ENCODE assay signal across 8 mouse cellular contexts in genomic region chr12:118299956-118300355, GRCm38 (mm10). TPM values are rescaled to one million over a fixed set of nuclear protein-coding genes. Genes with fewer than 3 reads are reported as not detected.
DNase-seq lines count a peak whose midpoint lies in the region; ATAC-seq and TF ChIP-seq lines count a peak whose summit lies in the region.

No protein-coding gene starts in this region.

- DNase-seq in left cerebral cortex, adult 8-10 months (ENCODE audit: low spot score in 2 of 2): peak; percentile 9 to 24
- no peak for DNase-seq in left cerebral cortex, postnatal 14 days (ENCODE audit: low spot score in 2 of 2)
- peak; percentile 54 for DNase-seq in forebrain, embryonic 11.5 days (ENCODE audit: low spot score)
- peak; percentile 47 for DNase-seq in midbrain, postnatal 0 days (ENCODE audit: low spot score)

- H3K36me3 ChIP-seq in forebrain, embryonic 11.5 days (ENCODE audit: control insufficient read depth, insufficient read depth, low read length): no peaks in the 10 kb centered on the region
- no peaks in the 10 kb centered on the region for H3K36me3 ChIP-seq in hindbrain, embryonic 12.5 days
- no peaks in the 10 kb centered on the region for H3K36me3 ChIP-seq in limb, embryonic 15.5 days
- no peaks in the 10 kb centered on the region for H3K36me3 ChIP-seq in midbrain, postnatal 0 days (ENCODE audit: insufficient read depth, low read length)

- no peaks in the 10 kb centered on the region; the same call in 1 of the 2 replicates for H3K4me1 ChIP-seq in bone marrow, adult 2 months (ENCODE audit: control insufficient read depth, insufficient read depth, low read length)
- H3K4me1 ChIP-seq in forebrain, embryonic 11.5 days (replicated peaks; ENCODE audit: control insufficient read depth, insufficient read depth, low read length): peaks cover 8% of the 10 kb centered on the region; the same call in 1 of the 2 replicates
- peaks cover 30% of the 10 kb centered on the region for H3K4me1 ChIP-seq in hindbrain, embryonic 12.5 days
- H3K4me1 ChIP-seq in limb, embryonic 15.5 days: peaks cover 10% of the 10 kb centered on the region
- H3K4me1 ChIP-seq in midbrain, postnatal 0 days (ENCODE audit: insufficient read depth, low read length): peaks cover 20% of the 10 kb centered on the region; the same call in 1 of the 2 replicates

- intact Hi-C loops in left cerebral cortex, postnatal 14 days (cut with DNase I): loop anchor here (5.0 to 10.0 kb wide), 2 partner anchors 77 to 545 kb away; partner anchors contain the start of gene Sp8

- no peaks in the 10 kb centered on the region for H3K27me3 ChIP-seq in forebrain, embryonic 11.5 days (ENCODE audit: control insufficient read depth, insufficient read depth, low read length)
- H3K27me3 ChIP-seq in hindbrain, embryonic 12.5 days: no peaks in the 10 kb centered on the region
- H3K27me3 ChIP-seq in limb, embryonic 15.5 days: no peaks in the 10 kb centered on the region
- no peaks in the 10 kb centered on the region for H3K27me3 ChIP-seq in midbrain, postnatal 0 days (ENCODE audit: insufficient read depth, low read length)

- no peaks in the 10 kb centered on the region for H3K9me3 ChIP-seq in forebrain, embryonic 11.5 days (ENCODE audit: control insufficient read depth, low read length)
- H3K9me3 ChIP-seq in hindbrain, embryonic 12.5 days (replicated peaks): no peaks in the 10 kb centered on the region
- no peaks in the 10 kb centered on the region for H3K9me3 ChIP-seq in limb, embryonic 15.5 days
- H3K9me3 ChIP-seq in midbrain, postnatal 0 days (ENCODE audit: low read length): no peaks in the 10 kb centered on the region

- WGBS in bone marrow, adult 2 months: 46% methylated on average over 6 of the region's 6 CpGs
- WGBS in forebrain, embryonic 11.5 days: 36% methylated on average over 6 of the region's 6 CpGs
- WGBS in hindbrain, embryonic 12.5 days: 40% methylated on average over 6 of the region's 6 CpGs
- 22% methylated on average over 6 of the region's 6 CpGs for WGBS in limb, embryonic 15.5 days
- 19% methylated on average over 6 of the region's 6 CpGs for WGBS in midbrain, postnatal 0 days

- TF ChIP-seq CTCF in bone marrow, adult 2 months (IDR thresholded peaks at IDR 0.05; ENCODE audit: control insufficient read depth, insufficient read depth, low read length): no peak
- TF ChIP-seq CTCF in midbrain, postnatal 0 days (IDR thresholded peaks at IDR 0.05): no peak

- H3K4me2 ChIP-seq in forebrain, embryonic 11.5 days (ENCODE audit: low read depth, low read length, severe bottlenecking): peak overlapping the region; percentile 45
- H3K4me2 ChIP-seq in hindbrain, embryonic 12.5 days (replicated peaks): peak overlapping the region; percentile 54
- peak overlapping the region; percentile 56 for H3K4me2 ChIP-seq in limb, embryonic 15.5 days
- peak overlapping the region; percentile 57 for H3K4me2 ChIP-seq in midbrain, postnatal 0 days (ENCODE audit: low read depth, low read length, poor library complexity, severe bottlenecking)

- H3K9ac ChIP-seq in forebrain, embryonic 11.5 days (ENCODE audit: low read length): peak overlapping the region; percentile 16; the same call in 1 of the 2 replicates
- no peak overlapping the region for H3K9ac ChIP-seq in hindbrain, embryonic 12.5 days
- no peak overlapping the region for H3K9ac ChIP-seq in limb, embryonic 15.5 days
- no peak overlapping the region for H3K9ac ChIP-seq in midbrain, postnatal 0 days (replicated peaks; ENCODE audit: low read length, poor library complexity, severe bottlenecking)

- ATAC-seq in forebrain, embryonic 11.5 days (replicated peaks; ENCODE audit: low FRiP score): no peak
- ATAC-seq in hindbrain, embryonic 12.5 days (ENCODE audit: low FRiP score): no peak
- ATAC-seq in limb, embryonic 15.5 days (ENCODE audit: insufficient number of reproducible peaks, low FRiP score, low TSS enrichment, low read depth): no peak
- ATAC-seq in midbrain, postnatal 0 days (ENCODE audit: low FRiP score): no peak
- ATAC-seq in inflammation-experienced regulatory T-cells, adult 6 months: no peak

- TF ChIP-seq POLR2A in bone marrow, adult 2 months (IDR thresholded peaks at IDR 0.05; ENCODE audit: borderline replicate concordance, control insufficient read depth, low read depth, low read length): no peak

- H3K27ac ChIP-seq in bone marrow, adult 2 months (ENCODE audit: control insufficient read depth, insufficient read depth, low read depth, low read length, poor library complexity): no peak overlapping the region
- no peak overlapping the region for H3K27ac ChIP-seq in forebrain, embryonic 11.5 days (ENCODE audit: low read depth, low read length)
- H3K27ac ChIP-seq in hindbrain, embryonic 12.5 days: no peak overlapping the region
- H3K27ac ChIP-seq in limb, embryonic 15.5 days: 0 out of 2 replicates have a peak overlapping the region, but pooled peaks have one; percentile 11
- no peak overlapping the region for H3K27ac ChIP-seq in midbrain, postnatal 0 days (ENCODE audit: low read depth, low read length)

- peak overlapping the region; percentile 42 for H3K4me3 ChIP-seq in bone marrow, adult 2 months (replicated peaks; ENCODE audit: control insufficient read depth, low read depth, low read length)
- H3K4me3 ChIP-seq in forebrain, embryonic 11.5 days (ENCODE audit: low read depth, low read length): peak overlapping the region; percentile 80
- peak overlapping the region; percentile 78 for H3K4me3 ChIP-seq in hindbrain, embryonic 12.5 days
- H3K4me3 ChIP-seq in limb, embryonic 15.5 days: peak overlapping the region; percentile 72
- H3K4me3 ChIP-seq in midbrain, postnatal 0 days (ENCODE audit: low read depth, low read length): peak overlapping the region; percentile 79; the same call in 1 of the 2 replicates

RNA-seq across cellular contexts. Expression of gene Sp4, which starts 1.3 kb away (rescaled TPM):
- total RNA-seq in left cerebral cortex, adult 8-10 months (2022): 10 to 100 TPM; 28.0 to 35.5 (median 31.6) TPM
- total RNA-seq in left cerebral cortex, postnatal 14 days (2021): 10 to 100 TPM; 24.0 to 26.0 TPM
- polyA plus RNA-seq in bone marrow, adult 2 months (2011; ENCODE audit: insufficient read depth, insufficient read length, low replicate concordance, missing spikeins): 4.7 and 11.0 TPM in 2 replicates
- polyA plus RNA-seq in forebrain, embryonic 11.5 days (2014; fragmentation: Nextera tagmentation; extraction: Ambion mirVana): 24.6 and 26.2 TPM in 2 replicates
- 20.1 and 22.4 TPM in 2 replicates for polyA plus RNA-seq in hindbrain, embryonic 12.5 days (2016; fragmentation: Nextera tagmentation; extraction: Ambion mirVana)
- polyA plus RNA-seq in limb, embryonic 15.5 days (2015; fragmentation: Nextera tagmentation; extraction: Ambion mirVana): 5.3 and 5.5 TPM in 2 replicates
- 50.8 and 55.2 TPM in 2 replicates for total RNA-seq in midbrain, postnatal 0 days (2014; rRNA removed)
- polyA plus RNA-seq in midbrain, postnatal 0 days (2015; fragmentation: Nextera tagmentation; extraction: Ambion mirVana): 14.3 and 17.4 TPM in 2 replicates
- 10 to 100 TPM; 18.0 to 24.1 (median 20.7) TPM for polyA plus RNA-seq in inflammation-experienced regulatory T-cells, adult 6 months (2017; shearing (Covaris generic))

Comparison
In these comparisons a context has a peak if more than half of its experiments do, and no peak if none do; other contexts are left out.
1. DNase-seq: peak in left cerebral cortex, adult 8-10 months (2 of 2), forebrain, embryonic 11.5 days (single experiment) and midbrain, postnatal 0 days (single experiment); none in left cerebral cortex, postnatal 14 days (0 of 2).
2. Peak in every context shown above with its lines, with median percentiles within 50 percentile points of each other: H3K4me3 ChIP-seq and H3K4me2 ChIP-seq.